Mouse (Mus musculus) left cerebral cortex, postnatal 36 days (tissue): ENCODE data around the gene Tmem97. TPM values are rescaled to one million over a fixed set of nuclear protein-coding genes. Genes with fewer than 3 reads are reported as not detected.
A peak's percentile ranks its signal among the peaks of the same experiment; 100 is the strongest.
"Not testable (repeated sequence)": the region's sequence is repeated elsewhere in the genome, so short reads cannot be mapped to it uniquely, and the experiment has no call there.

Experiments
- DNase-seq, 2 experiments: peaks; one replicate each; pipeline ENCODE4 v3.0.0; 2021 to 2022; ENCODE audit warnings: low spot score in 2 of 2, mixed read lengths in 1 of 2
- intact Hi-C: fragments of 180-260 bp; cut with DNase I; formaldehyde crosslinking; loops from one replicate; pipeline ENCODE4 v1.15.1; 2025
- total RNA-seq, 2 experiments: library from RNA; stranded (reverse); gene quantifications; 2 replicates each; pipeline ENCODE4 v1.2.3; 2021

Gene Tmem97
- total RNA-seq, 2 experiments from 2014 or later: 17.0 to 25.7 TPM

- intact Hi-C loops: no loop called here
- no peak for DNase-seq
Observed at GRCm38 (mm10) chr11:78556070-78556469, 5.5 kb upstream of the Tmem97 start.

DNA sequence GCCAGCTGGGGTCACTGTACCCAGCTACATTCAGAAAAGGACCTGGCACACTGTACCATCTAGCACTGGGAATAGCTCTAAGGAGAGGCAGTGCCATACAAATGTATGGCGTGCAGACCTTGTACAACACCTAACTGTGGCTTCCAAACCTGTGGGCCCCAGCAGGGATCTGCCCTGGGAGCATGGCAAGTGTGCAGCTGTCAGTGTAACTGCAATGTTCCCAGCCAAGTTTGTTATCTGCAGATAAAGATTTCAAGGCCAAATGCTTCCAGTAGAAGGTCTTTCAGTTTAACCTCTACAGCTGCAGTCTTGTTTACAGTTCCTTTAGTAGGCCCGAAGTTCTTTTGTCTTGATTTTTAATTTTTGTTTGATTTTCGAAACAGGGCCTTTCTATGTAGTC is 5.0 kb upstream of the Tmem97 start:
- no peak for DNase-seq
- intact Hi-C loops: no loop called here

DNA sequence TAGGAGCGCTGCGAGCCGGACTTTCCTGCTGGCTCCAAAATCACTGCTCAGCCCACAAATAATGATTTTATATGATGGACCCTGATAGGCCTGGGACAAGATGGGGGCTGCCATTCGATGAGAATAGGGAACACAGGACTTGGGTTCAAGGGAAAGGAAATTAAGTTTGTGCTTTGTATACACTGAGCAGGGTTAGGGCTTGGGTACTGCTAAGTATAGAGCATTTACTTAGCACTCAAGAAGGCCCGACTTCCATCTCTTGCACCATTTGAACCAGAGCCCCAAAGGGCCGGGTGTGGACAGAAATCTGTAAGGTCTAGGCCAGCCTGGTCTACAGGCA is 452 bp upstream of the Tmem97 start:
- no peak for DNase-seq
- intact Hi-C loops: loop anchor here (5.0 kb wide), 1 partner anchor 276 kb away; the partner anchor contains the start of gene Lyrm9

GRCm38 (mm10) chr11:78549491-78549987 is 1.0 kb downstream of the Tmem97 start:
- DNase-seq: peak in 1 of 2 experiments; percentile 3
- intact Hi-C loops: no loop called here

- intact Hi-C loops: no loop called here
- DNase-seq: no peak
Observed at GRCm38 (mm10) chr11:78547718-78548460, 2.7 kb downstream of the Tmem97 start.

DNA sequence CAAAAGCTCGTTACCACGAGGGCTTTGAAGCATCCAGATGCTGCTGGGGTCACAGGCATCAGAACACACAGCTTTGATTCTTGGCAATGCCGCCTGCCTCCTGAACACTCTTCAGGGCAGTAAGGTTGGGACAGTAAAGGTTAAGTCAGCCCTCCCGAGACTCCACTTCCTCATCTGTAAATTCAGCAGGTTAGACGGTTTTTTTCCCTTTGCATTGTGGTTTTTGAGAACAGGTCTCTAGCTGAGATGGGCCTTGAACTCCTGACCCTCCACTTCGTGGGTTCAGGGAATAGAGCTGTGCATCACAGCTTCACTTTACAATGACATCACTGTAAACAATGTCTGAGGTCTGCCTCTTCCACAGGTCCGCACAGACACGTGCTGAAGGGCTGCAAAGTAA is 5.4 kb downstream of the Tmem97 start:
- intact Hi-C loops: loop anchor here (2.0 kb wide), 1 partner anchor 412 kb away; no protein-coding TSS in a partner anchor
- peak in 1 of 2 experiments; percentile 2 for DNase-seq

DNA sequence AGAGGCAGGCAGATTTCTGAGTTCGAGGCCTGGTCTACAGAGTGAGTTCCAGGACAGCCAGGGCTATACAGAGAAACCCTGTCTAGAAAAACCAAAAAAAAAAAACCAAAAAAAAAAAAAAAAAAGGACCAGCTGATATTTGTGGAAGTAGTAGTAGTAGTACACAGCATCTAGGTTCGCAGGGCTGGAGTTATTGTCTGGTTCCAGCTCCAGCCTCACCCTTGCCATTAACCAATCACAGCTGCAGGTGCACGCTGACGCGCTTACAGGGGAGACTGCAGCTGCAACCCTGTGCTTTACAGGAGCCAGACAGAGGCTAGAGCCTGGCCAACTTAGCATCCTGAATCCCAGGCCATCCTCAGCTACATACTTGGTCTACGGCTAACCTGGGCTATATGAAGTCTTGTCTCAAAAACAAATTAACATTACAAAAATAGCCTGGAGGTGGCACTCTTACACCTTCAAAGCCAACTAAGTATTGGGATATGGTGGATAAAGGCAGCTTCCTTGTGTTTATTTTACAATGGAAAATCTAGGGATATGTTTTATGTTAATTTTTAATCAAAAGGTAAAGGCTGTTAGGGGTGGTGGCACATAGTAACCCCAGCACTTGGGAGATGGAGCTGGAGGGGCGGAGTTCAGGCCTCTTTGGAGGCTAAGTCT is 6.0 kb downstream of the Tmem97 start:
- peak in 1 of 2 experiments; percentile 4 for DNase-seq
- intact Hi-C loops: loop anchor here (2.0 kb wide), 1 partner anchor 412 kb away; no protein-coding TSS in a partner anchor

- intact Hi-C loops: no loop called here
- DNase-seq: no peak
Observed at GRCm38 (mm10) chr11:78540358-78540757, 10.2 kb downstream of the Tmem97 start.

DNA sequence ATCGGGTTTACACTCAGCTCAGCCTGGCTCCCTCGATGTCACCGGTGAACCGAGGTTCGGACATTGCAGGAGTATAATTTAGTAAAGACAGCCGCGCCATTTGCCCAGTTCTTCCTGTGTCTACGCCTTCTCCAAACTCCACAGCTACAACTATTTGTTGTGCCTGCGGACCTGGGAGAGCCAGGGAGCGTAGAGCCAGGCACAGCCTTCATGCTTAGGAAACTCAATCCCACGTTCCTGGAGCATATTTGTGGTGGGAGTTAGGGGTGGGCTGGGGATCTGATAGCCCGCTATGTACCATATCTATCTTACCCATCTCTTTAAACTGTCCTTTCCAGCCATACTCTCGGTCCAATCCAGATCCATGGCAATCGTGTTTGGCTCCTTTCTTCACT is 13.9 kb downstream of the Tmem97 start:
- DNase-seq: no peak
- intact Hi-C loops: loop anchor here (1.0 to 2.0 kb wide), 2 partner anchors 14 to 24 kb away; partner anchors contain the start of genes Poldip2, Tmem199 and Tmem97

- intact Hi-C loops: loop anchor here (1.0 to 2.0 kb wide), 2 partner anchors 14 to 23 kb away; partner anchors contain the start of genes Poldip2, Tmem199 and Tmem97
- peak; percentile 97 to 98 for DNase-seq
Observed at GRCm38 (mm10) chr11:78536080-78536689, 14.4 kb downstream of the Tmem97 start, which contains the start of the genes Tnfaip1 and Ift20. Tnfaip1 (minus strand) TSS chr11:78536332. Ift20 (plus strand) TSS chr11:78536361.

DNA sequence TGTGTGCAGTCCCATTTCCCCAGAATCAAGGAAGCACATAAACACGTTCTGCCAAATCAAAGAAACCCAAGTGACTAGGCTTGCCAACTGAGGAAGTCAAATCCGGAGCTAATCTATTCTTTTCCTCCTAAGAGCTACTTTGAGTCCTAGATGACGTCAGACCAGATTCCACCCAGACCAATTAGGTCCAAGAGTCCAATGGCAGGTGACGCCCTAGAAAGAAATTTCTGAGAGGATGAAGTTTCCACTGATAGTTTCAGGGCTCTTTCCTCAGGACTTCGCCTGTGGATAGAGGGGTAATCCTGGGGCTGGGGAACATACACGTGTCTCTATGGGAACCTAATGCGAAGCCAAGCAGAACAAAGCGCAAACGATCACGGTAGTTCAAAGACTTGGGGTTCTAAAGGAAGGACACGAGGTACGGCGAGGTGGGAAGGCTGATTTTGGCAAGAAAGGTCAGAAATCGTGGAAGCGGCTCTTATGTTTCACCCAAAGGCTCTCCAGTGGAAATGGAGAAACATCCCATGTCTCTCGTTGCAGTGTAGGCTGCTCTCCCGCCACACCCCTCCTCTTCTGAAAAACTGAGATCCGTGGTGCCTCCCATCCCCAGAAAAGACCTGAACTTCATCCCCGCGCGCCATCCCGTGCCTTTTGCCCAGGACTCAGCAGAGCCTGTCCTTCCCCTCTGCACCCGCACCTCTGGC is 15.0 kb downstream of the Tmem97 start:
- intact Hi-C loops: loop anchor here (1.0 to 2.0 kb wide), 2 partner anchors 15 to 23 kb away; partner anchors contain the start of genes Poldip2, Tmem199 and Tmem97
- no peak for DNase-seq

GRCm38 (mm10) chr11:78534516-78534915 is 16.1 kb downstream of the Tmem97 start:
- intact Hi-C loops: no loop called here
- DNase-seq: no peak

DNA sequence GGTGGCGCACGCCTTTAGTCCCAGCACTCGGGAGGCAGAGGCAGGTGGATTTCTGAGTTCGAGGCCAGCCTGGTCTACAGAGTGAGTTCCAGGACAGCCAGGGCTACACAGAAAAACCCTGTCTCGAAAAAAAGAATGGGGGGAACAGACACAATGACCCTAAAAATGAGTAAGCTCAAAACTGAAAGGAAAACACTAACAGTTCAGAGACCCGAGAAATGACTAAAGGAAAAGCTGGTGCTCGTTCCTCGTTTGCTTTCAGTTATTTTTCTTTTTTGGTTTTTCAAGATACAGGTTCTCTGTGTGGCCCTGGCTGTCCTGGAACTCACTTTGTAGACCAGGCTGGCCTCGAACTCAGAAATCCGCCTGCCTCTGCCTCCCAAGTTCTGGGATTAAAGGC is 19.1 kb downstream of the Tmem97 start:
- DNase-seq, intact Hi-C loops: not testable (repeated sequence)

- no peak for DNase-seq
- intact Hi-C loops: no loop called here
Observed at GRCm38 (mm10) chr11:78531046-78531445, 19.5 kb downstream of the Tmem97 start.

DNA sequence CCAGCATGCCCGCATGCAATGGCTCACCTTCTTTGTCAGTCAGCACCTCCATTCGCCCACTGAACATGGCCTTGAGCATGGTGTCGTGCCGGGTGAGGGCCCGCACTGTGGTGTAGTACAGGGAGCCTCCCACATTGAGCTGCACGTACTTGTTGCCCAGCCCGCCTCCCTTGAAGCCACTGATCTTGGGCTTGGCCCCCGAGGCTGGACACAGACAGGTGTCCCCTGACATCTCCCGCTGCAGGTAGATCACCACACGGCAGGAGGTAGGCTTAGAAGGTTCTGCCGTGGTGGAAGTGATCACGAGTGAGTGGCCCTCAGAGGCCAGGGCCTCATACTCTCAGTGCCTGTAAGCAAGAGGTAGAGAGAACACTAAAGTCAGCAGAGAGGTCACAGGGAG is 20.6 kb downstream of the Tmem97 start:
- DNase-seq: no peak
- intact Hi-C loops: no loop called here

DNA sequence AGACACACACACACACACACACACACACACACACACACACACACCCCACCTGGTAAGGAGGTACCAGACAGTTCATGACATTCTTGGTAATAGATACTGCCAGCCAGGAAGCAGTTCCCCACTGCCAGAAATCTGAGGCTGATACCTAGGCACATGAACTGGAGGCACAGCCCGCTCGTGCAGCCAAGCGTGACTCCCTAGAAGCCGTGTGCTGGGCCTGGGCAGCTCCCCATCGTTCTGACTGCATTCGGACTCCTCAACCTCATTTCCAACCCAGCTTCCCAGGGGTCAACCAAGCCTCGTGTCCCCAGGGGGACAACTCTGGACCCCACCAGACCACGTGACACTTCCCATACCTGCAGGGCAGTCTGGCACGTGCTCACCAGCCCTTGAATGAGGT is 21.9 kb downstream of the Tmem97 start:
- no peak for DNase-seq
- intact Hi-C loops: no loop called here

DNA sequence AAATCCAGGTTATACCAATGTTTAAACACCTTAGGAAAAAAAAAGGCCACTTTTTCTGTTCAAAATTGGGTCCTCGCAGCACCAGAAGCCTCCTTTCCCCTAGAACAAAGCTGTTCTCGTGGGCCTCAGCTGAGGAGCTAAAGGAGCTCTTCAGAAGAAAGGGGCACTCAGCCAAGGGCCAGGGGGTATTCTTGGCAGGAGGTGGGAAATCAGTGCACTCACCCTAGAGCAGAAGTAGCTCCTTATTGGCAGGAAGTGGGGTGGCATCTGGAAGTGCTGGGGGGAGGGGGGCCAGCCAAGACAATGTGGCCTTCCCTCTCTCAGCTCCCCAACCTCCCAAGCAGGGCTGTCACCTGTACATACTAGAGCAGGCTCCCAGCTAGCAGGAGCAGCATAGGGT is 25.7 kb downstream of the Tmem97 start:
- no peak for DNase-seq
- intact Hi-C loops: no loop called here

GRCm38 (mm10) chr11:78523241-78523955 is 27.2 kb downstream of the Tmem97 start:
- no peak for DNase-seq
- intact Hi-C loops: no loop called here

GRCm38 (mm10) chr11:78522481-78522997 is 28.0 kb downstream of the Tmem97 start:
- no peak for DNase-seq
- intact Hi-C loops: no loop called here
